Mouse (Mus musculus) embryonic facial prominence, embryonic 11.5 days (tissue): ENCODE results near the gene Htra2. TPM values are rescaled to one million over a fixed set of nuclear protein-coding genes. Genes with fewer than 3 reads are reported as not detected.

ENCODE experiments used
- ATAC-seq: fragments of 200-750 bp; cut with Nextera tagmentation; replicated peaks from 2 replicates; pipeline ENCODE4 v1.8.0; 2017; ENCODE audit warnings: low read depth; ENCODE audit not compliant: insufficient number of reproducible peaks, low FRiP score, low TSS enrichment
- DNase-seq: peaks from one replicate; pipeline ENCODE4 v3.0.0-alpha.2; 2015; ENCODE audit warnings: low spot score
- H3K27ac ChIP-seq: fragments of 300-500 bp; sonication (generic); replicated peaks from 2 replicates; pipeline ENCODE4 v1.5.1; 2014; ENCODE audit warnings: mild to moderate bottlenecking, low read depth, low read length, control low read depth
- H3K27me3 ChIP-seq: fragments of 300-500 bp; sonication (generic); 2 replicates; pipeline ENCODE4 v1.6.1; 2014; ENCODE audit warnings: mild to moderate bottlenecking, low read length, moderate library complexity, mixed read lengths; ENCODE audit not compliant: control insufficient read depth, insufficient read depth
- H3K36me3 ChIP-seq: fragments of 300-500 bp; sonication (generic); replicated peaks from 2 replicates; pipeline ENCODE4 v1.6.1; 2014; ENCODE audit warnings: low read depth, mild to moderate bottlenecking, low read length, moderate library complexity, mixed read lengths; ENCODE audit not compliant: control insufficient read depth, insufficient read depth
- H3K4me1 ChIP-seq: fragments of 300-500 bp; sonication (generic); 2 replicates; pipeline ENCODE4 v1.6.1; 2014; ENCODE audit warnings: low read length, mixed read lengths; ENCODE audit not compliant: control insufficient read depth, insufficient read depth
- H3K4me2 ChIP-seq: fragments of 300-500 bp; sonication (generic); 2 replicates; pipeline ENCODE4 v1.6.1; 2014; ENCODE audit warnings: low read depth, mild to moderate bottlenecking, control low read depth, low read length, moderate library complexity
- H3K4me3 ChIP-seq: fragments of 300-500 bp; sonication (generic); 2 replicates; pipeline ENCODE4 v1.5.1; 2014; ENCODE audit warnings: low read depth, low read length, control low read depth
- H3K9ac ChIP-seq: fragments of 300-500 bp; sonication (generic); replicated peaks from 2 replicates; pipeline ENCODE4 v1.6.1; 2014; ENCODE audit warnings: mild to moderate bottlenecking, control low read depth, low read length
- H3K9me3 ChIP-seq: fragments of 300-500 bp; sonication (generic); replicated peaks from 2 replicates; pipeline ENCODE4 v1.6.1; 2016; ENCODE audit warnings: mild to moderate bottlenecking, low read length, inconsistent platforms, mixed read lengths; ENCODE audit not compliant: control insufficient read depth
- WGBS: fragments of 180-500 bp; shearing (Covaris S2); extraction: QIAGEN DNeasy Blood & Tissue Kit; methylation state at CpG from one replicate; pipeline ENCODE4 v1.1.7; 2014; 5-methylcytosine and 5-hydroxymethylcytosine counted together
- polyA plus RNA-seq: library from polyadenylated mRNA; unstranded; fragments of >200 nt; fragmentation: Nextera tagmentation; extraction: Ambion mirVana; gene quantifications from 2 replicates; pipeline ENCODE4 v1.2.1, GENCODE M21; 2014

The Htra2 gene
- polyA plus RNA-seq, 1 experiment from 2014 or later: 33.3 TPM

DNA sequence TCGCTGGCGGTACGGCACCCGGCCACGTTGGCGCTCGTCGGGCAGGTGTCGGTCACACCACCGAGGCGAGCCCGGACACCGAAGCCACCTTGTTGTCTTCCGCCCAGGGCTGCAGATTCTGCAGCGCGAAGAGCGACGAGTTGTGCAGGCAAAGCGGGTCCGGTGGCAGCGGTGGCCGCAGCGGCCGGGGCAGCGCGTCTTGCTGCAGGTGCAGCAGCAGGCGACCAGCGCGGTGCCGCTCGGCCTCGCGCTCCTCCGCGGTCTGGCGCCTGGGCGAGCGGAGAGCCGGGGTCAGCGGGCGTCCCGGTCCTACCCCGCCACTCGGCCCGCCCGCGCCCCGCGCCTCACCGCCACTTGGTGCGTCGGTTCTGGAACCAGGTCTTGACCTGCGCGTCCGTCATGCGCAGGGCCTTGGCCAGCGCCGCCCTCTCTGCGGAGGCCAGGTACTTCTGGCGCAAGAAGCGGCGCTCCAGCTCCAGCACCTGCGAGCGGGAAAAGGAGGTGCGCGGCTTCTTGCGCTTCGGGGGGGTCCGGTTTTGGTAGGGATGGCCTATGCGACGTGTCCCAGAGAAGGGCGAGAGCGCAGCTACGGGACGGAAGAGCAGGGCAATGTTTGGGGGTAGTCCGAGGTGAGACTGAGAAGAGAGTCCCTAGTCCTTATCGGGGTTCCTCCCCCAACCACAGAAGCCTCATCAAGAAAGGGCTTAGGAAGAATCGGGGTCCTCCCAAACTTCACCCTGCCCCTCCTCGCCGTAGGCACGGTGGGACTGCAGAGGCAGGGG lies 13.8 kb upstream of the Htra2 start:
- ATAC-seq (no peak), DNase-seq (no peak)
- Histone ChIP-seq H3K4me3 (peak overlapping the region; percentile 30), H3K9me3 (no peaks in the 10 kb centered on the region), H3K9ac (no peak overlapping the region), H3K4me1 (peaks cover 6% of the 10 kb centered on the region), H3K36me3 (no peaks in the 10 kb centered on the region), H3K4me2 (peak overlapping the region; percentile 41), H3K27me3 (peaks cover 89% of the 10 kb centered on the region), H3K27ac (no peak overlapping the region)
- under 1% methylated on average over 81 of the region's 81 CpGs for WGBS

DNA sequence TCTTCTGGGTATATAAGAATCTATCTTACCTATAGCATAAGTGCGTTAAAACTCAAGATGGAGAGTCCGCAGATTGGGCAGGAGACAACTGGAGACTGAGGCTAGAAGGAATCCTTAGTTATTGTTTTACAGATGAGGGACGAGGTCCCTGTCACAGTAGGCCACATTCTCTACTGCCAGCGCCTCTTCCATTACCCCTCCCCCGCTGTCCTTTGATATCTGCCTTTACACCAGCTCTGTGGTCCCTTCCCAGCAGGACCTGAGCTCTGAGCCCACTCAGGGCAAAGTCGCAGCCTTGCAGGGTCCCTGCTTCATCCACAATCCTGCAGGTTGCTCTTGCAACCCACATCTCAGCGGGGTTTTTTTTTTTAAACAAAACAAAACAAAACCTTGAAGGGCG lies 13.1 kb upstream of the Htra2 start:
- ATAC-seq: no peak
- H3K4me1 ChIP-seq: peaks cover 6% of the 10 kb centered on the region
- DNase-seq: no peak
- H3K9me3 ChIP-seq: no peaks in the 10 kb centered on the region
- no peak overlapping the region for H3K9ac ChIP-seq
- peaks cover 91% of the 10 kb centered on the region for H3K27me3 ChIP-seq
- 3% methylated on average over 8 of the region's 8 CpGs for WGBS
- H3K27ac ChIP-seq: no peak overlapping the region
- H3K4me3 ChIP-seq: peak overlapping the region; percentile 30; the same call in 1 of the 2 replicates
- no peak overlapping the region for H3K4me2 ChIP-seq
- no peaks in the 10 kb centered on the region for H3K36me3 ChIP-seq

DNA sequence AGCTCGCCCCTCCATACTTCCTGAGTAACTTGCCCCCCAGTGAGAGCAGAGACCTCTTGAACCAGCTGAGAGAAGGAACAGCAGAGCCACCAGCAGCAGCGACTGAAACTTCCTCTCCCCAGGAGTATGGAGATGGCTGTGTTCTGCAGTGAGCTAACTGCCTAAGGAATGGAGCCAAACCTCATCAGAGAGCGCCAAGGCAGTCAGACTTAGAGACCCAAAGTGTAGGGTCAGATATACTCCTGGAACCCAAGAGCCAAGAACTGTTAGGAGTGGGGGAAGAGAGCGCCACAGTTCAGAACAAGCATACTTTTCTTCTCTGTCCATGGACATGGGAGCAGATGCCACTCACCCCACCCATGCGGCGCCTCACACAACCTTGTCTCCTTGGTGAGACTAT lies 11.4 kb upstream of the Htra2 start:
- DNase-seq (no peak), ATAC-seq (no peak)
- Histone ChIP-seq H3K4me1 (peaks cover 6% of the 10 kb centered on the region), H3K36me3 (no peaks in the 10 kb centered on the region), H3K27me3 (peaks cover 83% of the 10 kb centered on the region), H3K27ac (no peak overlapping the region), H3K9me3 (no peaks in the 10 kb centered on the region), H3K4me2 (no peak overlapping the region), H3K4me3 (no peak overlapping the region), H3K9ac (no peak overlapping the region)
- WGBS: 32% methylated on average over 6 of the region's 6 CpGs

DNA sequence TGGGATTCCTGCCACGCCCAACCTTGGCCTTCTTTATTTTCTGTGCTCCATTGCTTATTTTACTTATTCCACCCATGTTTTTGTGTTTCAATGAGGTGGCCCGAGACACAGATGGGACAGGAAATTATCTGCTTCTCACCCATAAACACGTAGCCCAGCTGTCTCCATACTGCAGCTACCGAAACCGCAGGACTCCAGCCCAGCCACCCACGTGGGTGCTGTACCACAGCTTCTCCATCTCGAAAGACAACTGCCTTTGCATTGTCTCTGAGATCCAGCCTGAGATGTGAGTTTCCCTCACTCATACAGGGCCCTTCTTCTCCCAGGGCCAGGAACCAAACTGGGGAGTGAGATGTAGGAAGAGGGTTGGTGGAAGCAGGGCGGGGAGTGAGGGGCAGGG lies 10.9 kb upstream of the Htra2 start:
- Histone ChIP-seq H3K27ac (no peak overlapping the region), H3K9ac (no peak overlapping the region), H3K4me1 (peaks cover 2% of the 10 kb centered on the region), H3K4me2 (no peak overlapping the region), H3K9me3 (no peaks in the 10 kb centered on the region), H3K27me3 (peaks cover 80% of the 10 kb centered on the region), H3K36me3 (no peaks in the 10 kb centered on the region), H3K4me3 (no peak overlapping the region)
- 35% methylated on average over 8 of the region's 8 CpGs for WGBS
- ATAC-seq (no peak), DNase-seq (no peak)

DNA sequence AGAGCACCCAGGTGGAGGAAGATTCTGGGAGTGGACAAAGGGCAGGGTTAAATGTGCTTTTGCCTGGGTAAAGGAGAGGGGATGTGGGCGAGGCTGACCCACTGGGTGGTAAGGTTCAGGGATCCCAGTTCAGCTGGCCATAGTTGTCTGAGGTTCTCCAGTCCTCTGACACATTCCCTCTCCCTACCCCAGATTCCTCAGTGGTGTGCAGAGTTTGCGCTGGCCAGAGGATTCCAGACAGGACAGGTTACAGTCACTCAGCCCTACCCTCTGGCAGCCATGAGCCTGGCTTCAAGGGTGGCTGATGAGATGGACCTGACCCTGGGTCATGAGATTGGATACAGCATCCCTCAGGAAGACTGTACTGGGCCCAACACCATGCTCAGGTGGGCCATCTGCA lies 3.7 kb upstream of the Htra2 start:
- DNase-seq (no peak), ATAC-seq (no peak)
- no peak overlapping the region for H3K4me2 ChIP-seq
- no peak overlapping the region for H3K27ac ChIP-seq
- peaks cover 15% of the 10 kb centered on the region for H3K27me3 ChIP-seq
- WGBS: 75% methylated on average over 2 of the region's 2 CpGs
- peaks cover 5% of the 10 kb centered on the region; the same call in 1 of the 2 replicates for H3K36me3 ChIP-seq
- H3K9ac ChIP-seq: no peak overlapping the region
- H3K4me3 ChIP-seq: no peak overlapping the region
- no peaks in the 10 kb centered on the region for H3K9me3 ChIP-seq
- no peaks in the 10 kb centered on the region; the same call in 1 of the 2 replicates for H3K4me1 ChIP-seq

DNA sequence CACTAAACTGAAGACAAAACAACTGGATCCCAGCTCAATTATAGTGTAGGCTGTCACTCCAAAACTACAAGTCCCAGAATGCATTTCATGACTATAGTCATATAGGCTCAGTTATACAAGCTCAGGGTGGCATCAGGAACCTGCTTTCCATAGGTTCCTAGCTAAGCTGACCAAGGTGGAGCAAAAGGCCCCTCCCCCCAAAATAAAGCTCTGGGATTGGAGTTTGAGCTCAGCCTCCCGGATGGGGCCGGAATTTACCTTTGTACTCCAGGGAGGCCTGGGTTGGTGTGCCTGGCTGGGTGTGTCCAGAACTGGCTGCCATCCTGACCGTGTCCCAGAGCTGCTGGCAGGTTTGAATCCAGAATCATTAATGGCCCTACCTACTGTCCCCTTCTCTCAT lies 2.7 kb upstream of the Htra2 start, which contains the start of gene Dqx1:
Gene Dqx1 (plus strand): TSS at position 55 of the 400 bp plus-strand sequence.
- Histone ChIP-seq H3K9ac (no peak within 1 kb of the TSS), H3K9me3 (no peaks in the 10 kb centered on the region), H3K4me1 (no peaks in the 10 kb centered on the region; the same call in 1 of the 2 replicates), H3K36me3 (peaks cover 5% of the 10 kb centered on the region; the same call in 1 of the 2 replicates), H3K4me3 (no peak within 1 kb of the TSS), H3K4me2 (no peak within 1 kb of the TSS), H3K27ac (no peak within 1 kb of the TSS), H3K27me3 (peaks cover 8% of the 10 kb centered on the region; the same call in 1 of the 2 replicates)
- ATAC-seq (no peak), DNase-seq (peak; percentile 27)
- WGBS: 54% methylated on average over 3 of the region's 3 CpGs

DNA sequence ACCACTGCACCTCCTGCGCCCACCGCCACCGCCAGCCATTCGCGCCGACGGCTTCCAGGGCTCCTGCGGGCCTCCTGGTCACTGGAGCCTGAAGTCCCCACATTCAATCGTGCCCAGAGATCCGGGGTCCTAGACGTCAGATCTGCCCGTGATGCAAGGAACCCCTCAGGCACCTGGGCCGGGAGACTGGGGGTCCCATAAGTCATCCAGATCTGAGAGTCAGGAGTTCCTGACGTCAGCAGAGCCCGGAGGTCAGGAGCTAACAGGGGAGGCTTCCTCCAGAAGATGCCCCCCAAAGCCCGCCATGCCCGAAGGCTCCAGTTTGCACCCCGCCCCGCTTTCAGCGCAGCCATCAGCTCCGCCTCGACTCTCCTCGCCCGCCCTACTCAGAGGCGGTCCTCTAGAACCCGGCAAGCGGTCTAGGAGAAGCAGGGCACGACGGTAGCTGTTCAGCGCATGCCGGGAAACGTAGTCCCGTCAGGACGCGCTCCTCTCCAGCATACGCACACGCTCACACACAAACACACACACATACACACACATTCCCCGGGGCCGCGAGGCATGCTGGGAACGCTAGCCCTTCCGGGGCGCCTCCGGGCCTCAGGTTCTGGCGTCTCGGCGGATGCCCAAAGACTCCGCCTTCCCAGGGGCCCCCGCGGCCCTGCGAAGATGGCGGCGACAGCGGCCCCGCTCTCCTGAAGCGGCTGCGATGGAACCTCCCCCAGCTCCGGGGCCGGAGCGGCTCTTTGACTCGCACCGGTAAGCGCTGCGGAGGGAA lies 810 bp downstream of the Htra2 start, which contains the start of gene Aup1:
Gene Aup1 (plus strand): TSS at position 448 of the 778 bp plus-strand sequence.
- H3K27ac ChIP-seq: peak within 1 kb of the TSS; percentile 74
- H3K9me3 ChIP-seq: no peaks in the 10 kb centered on the region
- H3K27me3 ChIP-seq: no peaks in the 10 kb centered on the region
- peak; percentile 97 for DNase-seq
- peak within 1 kb of the TSS; percentile 86 for H3K4me3 ChIP-seq
- H3K36me3 ChIP-seq: peaks cover 10% of the 10 kb centered on the region
- H3K4me2 ChIP-seq: peak within 1 kb of the TSS; percentile 87
- 0% methylated on average over 62 of the region's 64 CpGs for WGBS
- ATAC-seq: peak; percentile 94
- H3K4me1 ChIP-seq: no peaks in the 10 kb centered on the region; the same call in 1 of the 2 replicates
- H3K9ac ChIP-seq: peak within 1 kb of the TSS; percentile 83
